Mouse (Mus musculus) cortical plate, adult 2 months (tissue): ENCODE measurements around the gene Cab39l.

ENCODE experiments used
- CTCF ChIP-seq: fragments of 200-500 bp; IDR thresholded peaks from 2 replicates; pipeline ENCODE4 v1.5.1; 2011; ENCODE audit warnings: mild to moderate bottlenecking, control low read depth, low read length; ENCODE audit not compliant: insufficient read depth; ENCODE audit errors: extremely low read depth
- POLR2A ChIP-seq: fragments of 200-500 bp; IDR thresholded peaks from 2 replicates; pipeline ENCODE4 v1.6.1; 2011; ENCODE audit warnings: mild to moderate bottlenecking, low read length, control low read depth; ENCODE audit not compliant: insufficient read depth; ENCODE audit errors: extremely low read depth

GRCm38 (mm10) chr14:59435206-59435605 lies 5.6 kb upstream of the Cab39l start:
- TF ChIP-seq POLR2A (no peak), CTCF (no peak)
